Mouse (Mus musculus) frontal cortex, postnatal 14 days (tissue): ENCODE results near the gene Enkd1.

ENCODE experiments used
- DNase-seq, 2 experiments: peaks; one replicate each; pipeline ENCODE4 v3.0.0; 2022; ENCODE audit warnings: low spot score in 2 of 2

Gene Enkd1

GRCm38 (mm10) chr8:105661167-105661566, 46.8 kb downstream of the Enkd1 start:
- no peak for DNase-seq

GRCm38 (mm10) chr8:105657641-105658040, 50.4 kb downstream of the Enkd1 start:
- DNase-seq, result no peak
